Mouse (Mus musculus) lung, postnatal 0 days (tissue): Measurements from ENCODE around the gene Tec. TPM values are rescaled to one million over a fixed set of nuclear protein-coding genes. Genes with fewer than 3 reads are reported as not detected.
A peak's percentile ranks its signal among the peaks of the same experiment; 100 is the strongest.

Experiments used
- ATAC-seq: fragments of 200-750 bp; cut with Nextera tagmentation; 2 replicates; pipeline ENCODE4 v1.8.0; 2017; ENCODE audit warnings: moderate library complexity
- DNase-seq: peaks from one replicate; pipeline ENCODE4 v3.0.0-alpha.2; 2016; ENCODE audit warnings: low spot score
- H3K27ac ChIP-seq: fragments of 300-500 bp; sonication (generic); 2 replicates; pipeline ENCODE4 v1.5.1; 2014; ENCODE audit warnings: antibody characterized with exemption, mild to moderate bottlenecking, low read length, mixed read lengths
- H3K27me3 ChIP-seq: fragments of 300-500 bp; sonication (generic); replicated peaks from 2 replicates; pipeline ENCODE4 v1.6.1; 2014; ENCODE audit warnings: low read length, mixed read lengths; ENCODE audit not compliant: insufficient read depth
- H3K36me3 ChIP-seq: fragments of 300-500 bp; sonication (generic); 2 replicates; pipeline ENCODE4 v1.6.1; 2014; ENCODE audit warnings: low read length, mixed read lengths; ENCODE audit not compliant: insufficient read depth
- H3K4me1 ChIP-seq: fragments of 300-500 bp; sonication (generic); 2 replicates; pipeline ENCODE4 v1.6.1; 2014; ENCODE audit warnings: antibody characterized with exemption, low read depth, low read length, mixed read lengths; ENCODE audit not compliant: insufficient read depth
- H3K4me2 ChIP-seq: fragments of 300-500 bp; sonication (generic); replicated peaks from 2 replicates; pipeline ENCODE4 v1.6.1; 2014; ENCODE audit warnings: low read depth, mild to moderate bottlenecking, low read length, moderate library complexity, mixed read lengths
- H3K4me3 ChIP-seq: fragments of 300-500 bp; sonication (generic); 2 replicates; pipeline ENCODE4 v1.5.1; 2014; ENCODE audit warnings: low read depth, low read length
- H3K9ac ChIP-seq: fragments of 300-500 bp; sonication (generic); replicated peaks from 2 replicates; pipeline ENCODE4 v1.6.1; 2014; ENCODE audit warnings: low read depth, mild to moderate bottlenecking
- H3K9me3 ChIP-seq: fragments of 300-500 bp; sonication (generic); 2 replicates; pipeline ENCODE4 v1.6.1; 2016; ENCODE audit warnings: low read length, mixed read lengths
- CTCF ChIP-seq: IDR thresholded peaks from 2 replicates; pipeline ENCODE4 v1.5.1; 2016; ENCODE audit warnings: antibody characterized with exemption, mild to moderate bottlenecking
- EP300 ChIP-seq: IDR thresholded peaks from 2 replicates; pipeline ENCODE4 v1.6.1; 2016; ENCODE audit warnings: antibody characterized with exemption, mild to moderate bottlenecking, control low read depth
- WGBS: fragments of 180-500 bp; shearing (Covaris S2); extraction: QIAGEN DNeasy Blood & Tissue Kit; methylation state at CpG from one replicate; pipeline ENCODE4 v1.1.7; 2014; 5-methylcytosine and 5-hydroxymethylcytosine counted together
- polyA plus RNA-seq: library from polyadenylated mRNA; unstranded; fragments of >200 nt; fragmentation: Nextera tagmentation; extraction: Ambion mirVana; gene quantifications from 2 replicates; pipeline ENCODE4 v1.2.1, GENCODE M21; 2015

Tec gene
- polyA plus RNA-seq, 1 experiment from 2014 or later, result 4.2 TPM

DNA sequence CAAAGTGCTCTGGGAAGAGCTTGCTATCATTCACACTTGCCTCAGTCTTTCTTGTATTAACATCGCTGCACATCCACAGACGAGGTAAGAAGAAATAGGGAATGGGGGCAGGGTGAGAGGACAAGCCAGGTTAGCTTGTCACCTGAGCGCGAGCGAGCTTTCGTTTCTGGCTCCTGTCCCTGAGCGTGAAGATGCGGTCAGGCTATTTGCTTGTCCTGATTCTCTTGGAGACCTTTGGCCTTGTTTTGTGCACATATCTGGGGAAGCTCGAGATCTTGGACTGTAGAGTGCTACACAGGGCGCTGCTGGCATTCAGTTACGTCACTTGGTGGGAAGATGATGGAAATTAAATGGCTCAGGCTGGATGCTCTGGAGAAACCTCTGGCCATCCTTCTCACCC, 27.0 kb upstream of the Tec start:
- Histone ChIP-seq H3K4me1 (no peaks in the 10 kb centered on the region), H3K27ac (no peak overlapping the region), H3K36me3 (no peaks in the 10 kb centered on the region), H3K4me2 (no peak overlapping the region), H3K9me3 (no peaks in the 10 kb centered on the region), H3K27me3 (no peaks in the 10 kb centered on the region), H3K4me3 (no peak overlapping the region), H3K9ac (no peak overlapping the region)
- TF ChIP-seq CTCF (no peak), EP300 (no peak)
- DNase-seq (no peak), ATAC-seq (no peak)
- WGBS, result 86% methylated on average over 11 of the region's 11 CpGs

DNA sequence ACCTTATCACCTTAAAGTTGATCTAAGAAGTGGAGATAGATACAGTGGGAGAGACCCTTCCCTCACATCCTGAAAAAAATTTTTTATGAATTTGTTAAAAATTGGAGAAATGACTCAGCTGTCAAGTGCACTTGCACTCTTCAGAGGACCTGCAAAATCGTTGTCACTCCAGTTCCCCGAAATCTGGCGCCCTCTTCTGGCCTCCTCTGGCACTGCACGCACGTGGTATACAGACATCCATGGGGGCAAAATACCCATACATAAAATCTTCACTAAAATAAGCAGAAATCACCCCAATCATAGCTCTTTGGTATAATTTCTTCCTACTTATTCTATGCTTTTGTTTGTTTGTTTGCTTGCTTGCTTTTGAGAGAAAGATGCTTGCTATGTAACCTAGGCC, 25.7 kb upstream of the Tec start:
- H3K36me3 ChIP-seq, result no peaks in the 10 kb centered on the region
- H3K27ac ChIP-seq, result no peak overlapping the region
- WGBS, result 67% methylated on average over 5 of the region's 5 CpGs
- no peak for TF ChIP-seq EP300
- peak; percentile 64 for TF ChIP-seq CTCF
- no peaks in the 10 kb centered on the region for H3K4me1 ChIP-seq
- ATAC-seq (no peak), DNase-seq (no peak)
- no peak overlapping the region for H3K4me2 ChIP-seq
- no peaks in the 10 kb centered on the region for H3K27me3 ChIP-seq
- H3K4me3 ChIP-seq, result no peak overlapping the region
- H3K9ac ChIP-seq, result no peak overlapping the region
- no peaks in the 10 kb centered on the region for H3K9me3 ChIP-seq

DNA sequence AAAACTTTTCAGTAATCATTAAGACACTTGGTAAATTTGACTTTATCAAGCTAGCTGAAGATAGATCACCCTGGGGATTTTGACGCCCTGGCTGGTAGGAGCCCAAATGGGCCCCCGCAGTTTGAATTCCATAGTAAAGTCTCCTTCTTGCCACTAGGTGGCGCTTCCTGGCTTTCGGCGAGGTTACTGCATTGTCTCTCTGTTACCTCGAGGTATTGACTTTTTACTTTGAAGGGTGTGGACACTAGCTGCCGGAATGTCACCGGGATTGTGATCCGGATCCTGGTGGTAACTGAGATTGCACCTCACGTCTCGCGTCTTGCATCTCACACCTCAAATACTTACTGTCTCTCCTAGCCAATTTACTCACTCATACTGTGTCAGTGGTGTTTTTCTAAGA, 23.3 kb upstream of the Tec start:
- no peaks in the 10 kb centered on the region for H3K9me3 ChIP-seq
- no peaks in the 10 kb centered on the region for H3K36me3 ChIP-seq
- DNase-seq, result peak; percentile 87
- no peak overlapping the region for H3K9ac ChIP-seq
- H3K27ac ChIP-seq, result no peak overlapping the region
- H3K4me1 ChIP-seq, result no peaks in the 10 kb centered on the region
- TF ChIP-seq CTCF, result peak; percentile 89
- no peak for TF ChIP-seq EP300
- ATAC-seq, result peak; percentile 76
- H3K4me2 ChIP-seq, result no peak overlapping the region
- H3K27me3 ChIP-seq, result no peaks in the 10 kb centered on the region
- H3K4me3 ChIP-seq, result no peak overlapping the region
- under 1% methylated on average over 12 of the region's 12 CpGs for WGBS

DNA sequence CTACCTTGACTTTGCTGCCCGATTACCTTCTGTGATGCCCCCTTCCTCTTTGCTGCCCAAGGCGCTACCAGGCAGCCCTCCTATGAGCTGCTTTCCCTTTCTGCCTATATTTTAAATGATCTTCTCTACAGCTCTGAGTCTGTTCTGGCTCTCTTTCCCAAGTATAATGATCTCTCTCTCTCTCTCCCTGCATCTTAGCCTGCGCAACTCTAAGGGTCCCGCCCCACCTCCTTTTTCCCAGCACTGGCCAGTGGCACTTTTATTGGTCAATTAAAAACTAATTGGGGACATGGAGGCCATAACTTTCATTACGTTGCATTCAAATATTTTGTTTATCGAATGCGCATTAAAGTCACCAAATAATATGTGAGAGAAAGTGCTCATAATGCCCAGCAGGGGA, 20.0 kb upstream of the Tec start:
- Histone ChIP-seq H3K9me3 (no peaks in the 10 kb centered on the region), H3K4me3 (no peak overlapping the region), H3K4me1 (no peaks in the 10 kb centered on the region), H3K36me3 (no peaks in the 10 kb centered on the region), H3K27me3 (no peaks in the 10 kb centered on the region), H3K27ac (no peak overlapping the region), H3K9ac (no peak overlapping the region), H3K4me2 (no peak overlapping the region)
- 87% methylated on average over 7 of the region's 7 CpGs for WGBS
- TF ChIP-seq EP300 (no peak), CTCF (no peak)
- no peak for ATAC-seq
- DNase-seq, result no peak

DNA sequence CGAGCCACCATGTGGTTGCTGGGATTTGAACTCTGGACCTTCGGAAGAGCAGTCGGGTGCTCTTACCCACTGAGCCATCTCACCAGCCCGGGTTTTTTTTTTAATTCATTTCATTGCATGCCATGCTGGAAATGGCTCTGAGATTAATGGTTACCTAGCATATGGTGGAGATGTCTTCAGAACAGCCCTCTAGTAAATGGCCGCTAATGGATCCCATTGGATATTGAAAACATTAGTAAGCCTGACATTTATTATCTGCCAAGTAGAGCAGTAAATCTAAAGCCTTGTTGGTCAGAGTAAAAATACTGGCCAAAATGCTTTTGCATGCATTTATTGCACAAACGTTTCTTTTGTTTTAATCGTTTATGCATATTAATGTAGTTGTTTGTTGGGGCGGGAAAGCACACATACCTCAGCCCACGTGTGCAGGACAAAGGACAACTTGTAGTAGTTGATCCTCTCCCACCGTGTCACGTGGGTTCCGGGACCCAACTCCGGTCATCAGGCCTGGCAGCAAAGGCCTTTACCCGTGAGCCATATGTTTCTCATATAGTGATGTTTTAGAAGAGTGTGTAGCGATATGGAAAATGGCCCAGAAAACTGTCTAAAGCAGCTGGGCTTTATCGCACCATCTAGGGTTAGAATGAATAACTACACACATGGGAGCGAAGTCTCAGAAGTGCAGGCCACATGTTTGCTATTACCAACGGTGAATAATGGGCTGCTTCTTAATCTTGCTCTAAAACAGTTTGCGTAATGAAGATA, 18.4 kb upstream of the Tec start:
- 77% methylated on average over 19 of the region's 19 CpGs for WGBS
- no peak for DNase-seq
- Histone ChIP-seq H3K4me1 (no peaks in the 10 kb centered on the region), H3K27ac (no peak overlapping the region), H3K4me2 (no peak overlapping the region), H3K4me3 (no peak overlapping the region), H3K27me3 (no peaks in the 10 kb centered on the region), H3K36me3 (no peaks in the 10 kb centered on the region), H3K9me3 (no peaks in the 10 kb centered on the region), H3K9ac (no peak overlapping the region)
- TF ChIP-seq CTCF (peak; percentile 16; the same call in 1 of the 2 replicates), EP300 (no peak)
- peak; percentile 37; the same call in 1 of the 2 replicates for ATAC-seq

DNA sequence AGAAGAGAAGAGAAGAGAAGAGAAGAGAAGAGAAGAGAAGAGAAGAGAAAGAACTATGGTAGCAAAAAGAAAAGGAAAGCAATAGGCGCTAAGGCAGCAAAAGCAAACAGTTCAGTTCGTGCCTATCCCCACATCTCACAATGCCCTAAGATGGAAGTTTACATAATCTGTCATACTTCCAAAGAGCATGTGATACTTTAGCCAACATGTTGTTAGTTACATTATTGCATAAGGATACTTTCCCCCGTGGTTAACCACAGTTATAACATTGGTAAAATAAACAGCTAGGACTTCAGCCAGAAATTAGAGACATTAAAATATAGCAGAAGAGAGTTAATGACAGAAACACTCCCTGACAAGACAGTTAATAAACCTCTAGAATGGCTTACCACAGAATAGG, 15.4 kb upstream of the Tec start:
- TF ChIP-seq CTCF (no peak), EP300 (no peak)
- no peak overlapping the region for H3K4me3 ChIP-seq
- DNase-seq, result peak; percentile 50
- H3K9ac ChIP-seq, result no peak overlapping the region
- no peaks in the 10 kb centered on the region for H3K36me3 ChIP-seq
- ATAC-seq, result no peak
- no peaks in the 10 kb centered on the region for H3K9me3 ChIP-seq
- no peaks in the 10 kb centered on the region for H3K27me3 ChIP-seq
- no peak overlapping the region for H3K4me2 ChIP-seq
- WGBS, result 35% methylated on average over 3 of the region's 3 CpGs
- H3K4me1 ChIP-seq, result no peaks in the 10 kb centered on the region
- H3K27ac ChIP-seq, result no peak overlapping the region

DNA sequence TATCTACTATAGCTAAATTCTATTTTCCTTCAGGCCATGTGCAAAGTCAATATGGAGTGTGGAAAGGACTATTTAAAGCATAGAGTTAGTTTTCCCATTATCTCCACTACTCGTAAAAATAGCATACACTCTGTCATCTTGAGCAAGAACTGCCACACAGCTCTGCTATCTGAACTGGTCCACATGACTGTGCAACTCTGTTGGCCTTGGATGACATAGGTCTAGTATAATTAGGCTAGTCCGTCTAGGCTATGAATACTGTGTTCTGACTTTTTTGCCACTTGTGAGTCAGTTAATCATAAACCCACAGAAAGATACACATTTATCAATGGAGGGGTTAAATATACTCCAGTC, 14.1 kb upstream of the Tec start:
- H3K36me3 ChIP-seq, result no peaks in the 10 kb centered on the region
- H3K27me3 ChIP-seq, result no peaks in the 10 kb centered on the region
- no peaks in the 10 kb centered on the region for H3K9me3 ChIP-seq
- H3K4me3 ChIP-seq, result no peak overlapping the region
- no peaks in the 10 kb centered on the region for H3K4me1 ChIP-seq
- no peak overlapping the region for H3K4me2 ChIP-seq
- H3K9ac ChIP-seq, result no peak overlapping the region
- H3K27ac ChIP-seq, result no peak overlapping the region
- DNase-seq (no peak), ATAC-seq (no peak)
- 46% methylated on average over 2 of the region's 2 CpGs for WGBS
- no peak for TF ChIP-seq EP300
- no peak for TF ChIP-seq CTCF
